Mouse (Mus musculus) monocyte, adult 2 months (primary cell): ENCODE results near the gene Agk.

Source experiments
- DNase-seq, 2 experiments: peaks; one replicate each; pipeline ENCODE4 v3.0.0; 2022; ENCODE audit warnings: low spot score in 2 of 2, low read depth in 1 of 2

The Agk gene

GRCm38 (mm10) chr6:40324897-40325841, at the start of gene Agk:
TSS of gene Agk (plus strand) at chr6:40325172.
- peak; percentile 17 to 58 for DNase-seq

- DNase-seq: no peak
Observed at GRCm38 (mm10) chr6:40300707-40301106, 24.3 kb upstream of the Agk start.

- DNase-seq: no peak
Observed at GRCm38 (mm10) chr6:40303379-40303778, 21.6 kb upstream of the Agk start.

- DNase-seq: no peak
Observed at GRCm38 (mm10) chr6:40304972-40305371, 20.0 kb upstream of the Agk start.

GRCm38 (mm10) chr6:40326341-40326740, 1.4 kb downstream of the Agk start:
- DNase-seq: no peak

- DNase-seq: no peak
Observed at GRCm38 (mm10) chr6:40333497-40333896, 8.5 kb downstream of the Agk start.

GRCm38 (mm10) chr6:40336735-40337731, 12.1 kb downstream of the Agk start:
- no peak for DNase-seq

- DNase-seq: no peak
Observed at GRCm38 (mm10) chr6:40346959-40347771, 22.2 kb downstream of the Agk start.

- DNase-seq: no peak
Observed at GRCm38 (mm10) chr6:40347772-40348111, 22.8 kb downstream of the Agk start.

GRCm38 (mm10) chr6:40350041-40350440, 25.1 kb downstream of the Agk start:
- no peak for DNase-seq

- no peak for DNase-seq
Observed at GRCm38 (mm10) chr6:40350856-40351255, 25.9 kb downstream of the Agk start.

- DNase-seq: no peak
Observed at GRCm38 (mm10) chr6:40353360-40353759, 28.4 kb downstream of the Agk start.

GRCm38 (mm10) chr6:40371031-40371430, 46.1 kb downstream of the Agk start:
- DNase-seq: no peak

GRCm38 (mm10) chr6:40380181-40380580, 55.2 kb downstream of the Agk start:
- DNase-seq: no peak

GRCm38 (mm10) chr6:40381908-40382307, 56.9 kb downstream of the Agk start:
- no peak for DNase-seq

GRCm38 (mm10) chr6:40385682-40386081, 60.7 kb downstream of the Agk start:
- DNase-seq: no peak

- no peak for DNase-seq
Observed at GRCm38 (mm10) chr6:40388660-40389059, 63.7 kb downstream of the Agk start.

GRCm38 (mm10) chr6:40390975-40391374, 66.0 kb downstream of the Agk start:
- DNase-seq: no peak

- no peak for DNase-seq
Observed at GRCm38 (mm10) chr6:40393213-40393612, 68.2 kb downstream of the Agk start.

GRCm38 (mm10) chr6:40402031-40402430, 77.1 kb downstream of the Agk start:
- DNase-seq: no peak
